Mouse (Mus musculus) left cerebral cortex, postnatal 25 days (tissue): ENCODE data around the gene Nsun2. TPM values are rescaled to one million over a fixed set of nuclear protein-coding genes. Genes with fewer than 3 reads are reported as not detected.
"Not testable (repeated sequence)": the region's sequence is repeated elsewhere in the genome, so short reads cannot be mapped to it uniquely, and the experiment has no call there.

Source experiments
- DNase-seq, 2 experiments: peaks; one replicate each; pipeline ENCODE4 v3.0.0; 2022; ENCODE audit warnings: low spot score in 2 of 2, mixed read lengths in 1 of 2
- intact Hi-C: fragments of 180-260 bp; cut with DNase I; formaldehyde crosslinking; loops from one replicate; pipeline ENCODE4 v1.15.1; 2025
- total RNA-seq, 2 experiments: library from RNA; stranded (reverse); gene quantifications; 2 replicates each; pipeline ENCODE4 v1.2.3; 2021

The Nsun2 gene
- total RNA-seq, 2 experiments from 2014 or later: 70.9 to 76.9 TPM

GRCm38 (mm10) chr13:69576676-69577075 is 43.1 kb downstream of the Nsun2 start:
- no peak for DNase-seq
- intact Hi-C loops: no loop called here

DNA sequence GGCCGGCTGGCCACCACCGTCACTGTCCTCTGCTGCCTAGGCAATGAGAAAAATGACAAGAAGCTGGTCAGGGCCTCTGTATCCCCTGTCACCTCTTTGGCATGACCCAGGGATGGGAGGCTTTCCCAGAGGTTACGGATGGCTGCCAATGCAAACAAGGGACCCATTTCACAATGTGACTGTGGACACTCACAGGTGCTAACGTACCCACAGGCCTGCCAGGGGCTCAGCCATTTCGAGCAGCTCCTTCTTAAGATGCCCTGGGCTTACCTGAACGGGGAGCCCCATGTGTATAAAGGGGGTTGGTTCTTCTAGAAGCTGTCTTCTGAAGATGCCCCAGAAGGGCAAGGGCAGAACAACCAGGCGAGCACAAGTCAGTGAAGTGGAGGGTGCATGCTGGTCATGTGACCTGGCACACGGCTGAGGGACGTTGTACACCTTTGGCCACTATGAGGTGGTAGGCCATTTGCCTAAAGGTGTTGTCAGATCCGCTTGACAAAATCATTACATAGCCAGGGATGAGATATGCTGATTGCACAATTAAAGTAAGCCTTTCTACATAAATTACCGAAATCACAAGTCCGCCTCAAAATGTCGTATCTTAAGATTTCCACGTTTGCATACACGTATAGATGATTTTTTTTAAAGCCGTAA is 43.8 kb downstream of the Nsun2 start:
- no peak for DNase-seq
- intact Hi-C loops: no loop called here

GRCm38 (mm10) chr13:69582411-69582810 is 48.9 kb downstream of the Nsun2 start:
- intact Hi-C loops: no loop called here
- DNase-seq: no peak

GRCm38 (mm10) chr13:69583591-69583990 is 50.0 kb downstream of the Nsun2 start:
- no peak for DNase-seq

GRCm38 (mm10) chr13:69585828-69586227 is 52.3 kb downstream of the Nsun2 start:
- intact Hi-C loops: no loop called here
- no peak for DNase-seq

More at GRCm38 (mm10) chr13:69583591-69583990, 50.0 kb downstream of the Nsun2 start:
- intact Hi-C loops: no loop called here

DNA sequence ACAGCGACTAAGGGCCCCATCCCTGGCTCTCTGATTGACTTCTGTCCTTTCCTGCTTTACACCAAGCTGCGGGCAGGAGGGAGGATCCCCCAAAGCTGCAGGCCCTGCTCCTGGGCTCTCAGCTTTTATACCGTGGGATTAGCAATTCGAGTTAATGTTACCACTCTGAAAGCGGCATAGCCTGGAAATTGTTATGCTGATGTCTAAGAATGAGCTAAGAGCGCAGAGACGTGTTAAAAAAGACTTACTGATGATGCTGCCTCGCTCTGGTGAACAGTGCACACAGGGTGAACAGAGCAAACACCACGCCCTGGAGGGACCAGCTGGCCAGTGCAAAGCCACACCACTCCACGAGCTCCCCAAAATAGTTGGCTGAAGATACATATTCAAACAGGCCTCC is 52.8 kb downstream of the Nsun2 start:
- DNase-seq: peak in 1 of 2 experiments; percentile 16
- intact Hi-C loops: no loop called here

DNA sequence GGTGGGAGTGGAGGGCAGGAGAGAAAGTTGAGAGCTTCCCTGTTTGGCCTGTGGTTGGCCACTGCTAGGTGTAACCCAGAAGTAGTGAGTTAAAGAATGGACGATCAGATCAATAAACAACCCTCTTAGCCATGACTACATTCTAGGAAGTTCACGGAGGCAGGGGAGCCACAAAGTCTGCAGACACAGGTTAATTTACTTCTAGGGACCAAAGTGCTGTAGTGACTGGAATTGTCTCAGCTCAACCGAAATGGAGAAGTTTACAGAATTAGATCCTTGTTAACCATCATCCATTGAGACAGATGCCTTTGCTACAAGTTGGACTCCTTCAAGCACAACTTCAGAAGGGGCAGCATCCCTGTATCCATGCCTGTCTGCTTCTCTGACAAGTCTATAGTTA is 54.3 kb downstream of the Nsun2 start:
- intact Hi-C loops: no loop called here

DNA sequence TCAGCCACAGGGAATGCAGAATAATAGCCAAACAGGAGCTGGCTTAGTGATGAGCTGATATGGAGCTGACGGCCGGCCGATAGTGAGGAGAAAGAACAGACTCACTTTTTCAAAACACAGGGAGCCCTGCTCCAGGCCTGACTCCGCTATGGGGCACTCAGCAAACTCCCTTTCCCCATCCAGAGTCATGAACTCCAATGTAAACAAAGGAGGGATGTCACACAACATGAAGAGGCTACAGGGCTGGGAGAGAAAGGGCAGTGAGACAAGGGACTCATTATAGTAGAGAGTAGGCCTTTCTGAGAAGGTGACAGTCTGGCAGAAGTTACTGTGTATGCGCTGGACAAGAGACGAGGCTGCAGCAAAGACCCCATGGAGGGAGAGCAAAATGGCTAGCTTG is 54.7 kb downstream of the Nsun2 start:
- DNase-seq: no peak
- intact Hi-C loops: no loop called here

More for the DNA sequence above, 54.3 kb downstream of the Nsun2 start:
- DNase-seq: no peak

- DNase-seq: no peak
- intact Hi-C loops: no loop called here
Measured at GRCm38 (mm10) chr13:69591338-69591737, 57.8 kb downstream of the Nsun2 start.

GRCm38 (mm10) chr13:69592226-69592625 is 58.7 kb downstream of the Nsun2 start:
- intact Hi-C loops: no loop called here
- DNase-seq: no peak

DNA sequence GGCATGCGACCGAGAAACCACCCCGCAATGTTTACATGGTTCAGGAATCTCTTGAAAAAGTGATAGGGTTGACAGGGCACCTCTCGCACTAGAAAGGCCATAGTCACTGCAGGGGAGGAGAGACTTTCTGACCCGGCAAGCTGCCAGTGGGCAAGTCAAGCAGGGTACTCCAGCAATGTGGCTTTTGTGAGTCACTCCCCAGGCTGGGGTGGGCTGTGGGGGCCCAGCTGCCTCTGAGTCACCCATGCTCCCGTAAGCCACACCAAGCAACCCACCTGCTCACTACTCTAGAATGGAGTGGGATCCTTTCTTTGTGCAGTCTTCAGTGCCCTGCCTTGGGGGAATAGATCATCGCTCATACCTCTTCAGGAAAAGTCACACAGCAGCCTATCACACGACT is 59.9 kb downstream of the Nsun2 start:
- intact Hi-C loops: no loop called here
- no peak for DNase-seq

- intact Hi-C loops: no loop called here
- DNase-seq: no peak
Measured at GRCm38 (mm10) chr13:69594577-69595256, 61.2 kb downstream of the Nsun2 start.

- intact Hi-C loops: no loop called here
- no peak for DNase-seq
Measured at GRCm38 (mm10) chr13:69595911-69596310, 62.4 kb downstream of the Nsun2 start.

- intact Hi-C loops: no loop called here
- no peak for DNase-seq
Measured at GRCm38 (mm10) chr13:69596515-69596914, 63.0 kb downstream of the Nsun2 start.

GRCm38 (mm10) chr13:69598867-69599266 is 65.3 kb downstream of the Nsun2 start:
- no peak for DNase-seq
- intact Hi-C loops: no loop called here

- DNase-seq, intact Hi-C loops: not testable (repeated sequence)
Measured at GRCm38 (mm10) chr13:69600863-69601262, 67.3 kb downstream of the Nsun2 start.

DNA sequence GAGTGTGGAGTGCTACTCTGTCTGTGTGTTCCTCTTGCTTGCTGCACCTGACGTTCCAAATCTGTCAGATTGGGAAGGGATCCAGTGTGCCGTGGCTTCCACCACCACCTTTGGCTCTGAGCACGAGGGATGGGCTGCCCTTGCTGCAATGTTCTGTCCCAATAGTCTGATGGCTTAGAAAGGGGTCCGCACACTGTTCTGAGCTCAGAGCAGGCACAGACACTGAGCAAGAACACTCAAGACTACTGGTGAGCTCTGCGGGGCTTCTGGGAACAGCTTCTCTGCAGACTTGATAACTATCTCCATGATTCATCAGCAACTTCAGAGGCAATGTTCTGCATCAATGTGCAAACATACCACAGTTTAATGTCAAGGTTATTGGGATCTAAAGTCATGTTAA is 67.8 kb downstream of the Nsun2 start:
- DNase-seq: no peak
- intact Hi-C loops: no loop called here

- DNase-seq: no peak
- intact Hi-C loops: no loop called here
Measured at GRCm38 (mm10) chr13:69604670-69605069, 71.1 kb downstream of the Nsun2 start.

- intact Hi-C loops: no loop called here
- DNase-seq: no peak
Measured at GRCm38 (mm10) chr13:69608734-69609133, 75.2 kb downstream of the Nsun2 start.

- intact Hi-C loops: loop anchor here (2.0 to 5.0 kb wide), 3 partner anchors 48 to 1019 kb away; no protein-coding TSS in a partner anchor
- no peak for DNase-seq
Measured at GRCm38 (mm10) chr13:69610751-69611397, 77.3 kb downstream of the Nsun2 start.
